Mouse (Mus musculus) olfactory bulb, adult 2 months (tissue): Measurements from ENCODE around the gene Tmem108.

Experiments
- CTCF ChIP-seq: fragments of 200-500 bp; IDR thresholded peaks from 2 replicates; pipeline ENCODE4 v1.5.1; 2012; ENCODE audit warnings: low read depth, mild to moderate bottlenecking, low read length, moderate library complexity; ENCODE audit not compliant: insufficient read depth
- POLR2A ChIP-seq: fragments of 200-500 bp; IDR thresholded peaks from 2 replicates; pipeline ENCODE4 v1.6.1; 2012; ENCODE audit warnings: mild to moderate bottlenecking, low read depth, low read length, moderate library complexity; ENCODE audit not compliant: insufficient read depth

DNA sequence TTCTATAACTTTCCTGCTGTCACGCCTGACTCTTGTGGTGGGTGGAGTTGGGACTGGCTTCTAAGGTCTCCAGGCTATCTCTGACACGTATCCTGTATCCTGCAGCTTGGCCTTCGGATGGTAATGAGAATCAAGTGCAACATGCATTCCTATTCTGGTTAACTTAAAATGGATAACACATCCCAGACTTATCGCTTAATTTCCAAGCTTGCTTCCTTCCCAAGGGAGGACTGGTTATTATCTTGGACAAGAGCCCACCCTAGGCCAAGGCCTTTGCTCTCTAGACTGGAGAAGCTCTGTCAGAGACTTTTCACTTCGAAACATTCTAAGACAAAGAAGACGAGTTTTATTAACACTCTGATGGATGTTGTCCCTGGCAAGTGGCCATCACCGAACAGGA is 71.9 kb downstream of the Tmem108 start:
- no peak for TF ChIP-seq POLR2A
- TF ChIP-seq CTCF, result no peak
